Mouse (Mus musculus) limb, embryonic 12.5 days (tissue): Measurements from ENCODE around the gene Srrm4. TPM values are rescaled to one million over a fixed set of nuclear protein-coding genes. Genes with fewer than 3 reads are reported as not detected.

Experiments
- ATAC-seq: fragments of 200-750 bp; cut with Nextera tagmentation; 2 replicates; pipeline ENCODE4 v1.8.0; 2017; ENCODE audit warnings: low read depth, moderate TSS enrichment; ENCODE audit not compliant: insufficient number of reproducible peaks, insufficient read depth, low FRiP score, low TSS enrichment
- H3K27ac ChIP-seq: fragments of 300-500 bp; sonication (generic); 2 replicates; pipeline ENCODE4 v1.5.1; 2016; ENCODE audit warnings: mild to moderate bottlenecking, moderate library complexity
- H3K27me3 ChIP-seq: fragments of 300-500 bp; sonication (generic); 2 replicates; pipeline ENCODE4 v1.6.1; 2016; ENCODE audit warnings: mild to moderate bottlenecking, moderate library complexity
- H3K36me3 ChIP-seq: fragments of 300-500 bp; sonication (generic); 2 replicates; pipeline ENCODE4 v1.6.1; 2016; ENCODE audit warnings: mild to moderate bottlenecking, moderate library complexity
- H3K4me1 ChIP-seq: fragments of 300-500 bp; sonication (generic); replicated peaks from 2 replicates; pipeline ENCODE4 v1.6.1; 2016
- H3K4me2 ChIP-seq: fragments of 300-500 bp; sonication (generic); 2 replicates; pipeline ENCODE4 v1.6.1; 2016; ENCODE audit warnings: mild to moderate bottlenecking, moderate library complexity
- H3K4me3 ChIP-seq: fragments of 300-500 bp; sonication (generic); replicated peaks from 2 replicates; pipeline ENCODE4 v1.5.1; 2016; ENCODE audit warnings: mild to moderate bottlenecking
- H3K9ac ChIP-seq: fragments of 300-500 bp; sonication (generic); replicated peaks from 2 replicates; pipeline ENCODE4 v1.6.1; 2016; ENCODE audit warnings: mild to moderate bottlenecking, moderate library complexity
- H3K9me3 ChIP-seq: fragments of 300-500 bp; sonication (generic); 2 replicates; pipeline ENCODE4 v1.6.1; 2016; ENCODE audit warnings: mild to moderate bottlenecking, moderate library complexity
- WGBS: fragments of 180-500 bp; shearing (Covaris S2); methylation state at CpG from one replicate; pipeline ENCODE4 v1.1.7; 2016; 5-methylcytosine and 5-hydroxymethylcytosine counted together
- polyA plus RNA-seq: library from polyadenylated mRNA; unstranded; fragments of >200 nt; fragmentation: Nextera tagmentation; extraction: Ambion mirVana; gene quantifications from 2 replicates; pipeline ENCODE4 v1.2.1, GENCODE M21; 2016

The Srrm4 gene
- polyA plus RNA-seq, 1 experiment from 2014 or later: 0.09 TPM

DNA sequence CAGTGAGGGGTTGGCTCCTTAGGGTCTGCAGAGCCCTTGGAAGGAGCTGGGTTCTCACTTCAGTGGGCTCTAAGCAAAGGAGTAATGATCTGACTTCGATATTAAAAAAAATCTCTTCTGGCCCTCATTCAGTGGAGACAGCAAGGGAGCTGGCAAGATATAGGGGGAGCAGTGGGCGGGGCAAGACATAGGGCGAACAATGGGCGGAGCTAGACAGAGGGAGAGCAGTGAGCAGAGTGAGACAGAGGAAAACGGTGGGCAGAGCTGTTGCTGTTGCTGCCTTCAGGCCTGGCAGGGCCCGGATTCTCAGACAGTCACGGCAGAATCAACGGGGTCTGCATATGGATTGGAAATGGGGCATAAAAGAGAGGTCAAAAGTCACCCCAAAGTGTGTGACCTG lies 102.0 kb downstream of the Srrm4 start:
- no peaks in the 10 kb centered on the region for H3K27me3 ChIP-seq
- no peak overlapping the region for H3K4me2 ChIP-seq
- WGBS: 58% methylated on average over 8 of the region's 8 CpGs
- H3K4me1 ChIP-seq: peaks cover 10% of the 10 kb centered on the region
- no peak overlapping the region for H3K9ac ChIP-seq
- no peak overlapping the region for H3K27ac ChIP-seq
- no peaks in the 10 kb centered on the region for H3K36me3 ChIP-seq
- H3K9me3 ChIP-seq: no peaks in the 10 kb centered on the region
- H3K4me3 ChIP-seq: no peak overlapping the region
- ATAC-seq: no peak

DNA sequence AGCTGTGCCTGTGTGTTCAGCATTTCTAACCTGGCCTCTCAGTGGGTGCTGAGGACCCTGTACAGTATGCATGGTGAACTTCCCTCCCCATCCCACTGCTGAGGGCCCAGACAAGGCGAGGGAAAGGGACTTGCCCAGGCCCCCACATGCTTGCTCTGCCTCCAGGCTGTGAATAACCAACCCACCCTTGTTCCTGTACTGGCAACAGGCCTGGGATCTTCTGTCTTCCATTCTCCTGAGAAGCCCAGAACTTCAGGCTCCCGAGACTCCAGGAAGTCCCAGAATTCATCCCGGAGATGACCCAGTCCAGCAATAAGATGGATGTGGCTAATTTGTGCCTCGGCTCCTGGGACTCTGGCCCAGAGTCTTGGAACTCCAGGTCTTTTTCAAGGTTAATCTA lies 105.5 kb downstream of the Srrm4 start:
- Histone ChIP-seq H3K9me3 (no peaks in the 10 kb centered on the region), H3K4me2 (no peak overlapping the region), H3K9ac (no peak overlapping the region), H3K4me1 (peaks cover 14% of the 10 kb centered on the region), H3K27ac (no peak overlapping the region), H3K27me3 (no peaks in the 10 kb centered on the region), H3K36me3 (no peaks in the 10 kb centered on the region), H3K4me3 (no peak overlapping the region)
- WGBS: 49% methylated on average over 4 of the region's 4 CpGs
- ATAC-seq: no peak

DNA sequence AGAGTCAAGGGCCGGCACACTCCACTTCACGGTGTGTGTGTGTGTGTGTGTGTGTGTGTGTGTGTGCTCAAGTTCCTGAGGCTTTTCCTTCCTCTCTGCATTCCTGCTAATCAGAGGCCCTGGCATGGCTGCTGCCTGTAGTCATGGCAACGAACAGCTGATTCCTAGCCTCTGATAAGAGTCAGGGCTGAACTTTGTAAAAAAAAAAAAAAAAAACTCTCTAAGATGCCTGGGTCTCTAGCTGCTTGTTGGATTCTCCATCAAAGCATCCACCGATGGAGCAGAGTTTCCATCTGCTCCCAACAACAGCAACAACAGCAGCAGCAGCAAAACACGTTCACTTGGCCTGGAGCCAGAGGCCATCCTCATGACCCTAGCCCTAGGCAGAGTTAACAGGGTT lies 106.5 kb downstream of the Srrm4 start:
- no peak overlapping the region for H3K4me3 ChIP-seq
- WGBS: 22% methylated on average over 5 of the region's 5 CpGs
- no peak for ATAC-seq

DNA sequence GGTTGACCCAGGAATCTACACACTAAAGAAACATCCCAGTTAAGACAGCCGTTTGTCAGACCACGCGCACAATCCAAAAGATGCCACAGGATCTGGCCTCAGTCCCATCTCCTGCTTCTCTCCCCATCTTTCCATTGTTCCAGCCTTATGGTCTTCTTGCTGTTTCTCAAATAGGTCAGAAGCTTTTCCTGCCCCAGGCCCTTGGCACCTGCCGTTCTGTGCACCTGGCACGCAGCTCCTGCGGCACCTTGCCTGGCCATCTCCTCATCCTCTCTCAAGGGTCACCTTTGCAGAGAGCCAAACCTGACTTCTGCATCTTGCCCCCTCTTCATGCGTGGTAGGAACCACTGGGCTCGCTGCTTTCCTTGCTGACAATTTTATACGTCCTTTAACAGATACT lies 107.4 kb downstream of the Srrm4 start:
- Histone ChIP-seq H3K9ac (no peak overlapping the region), H3K27ac (no peak overlapping the region), H3K27me3 (no peaks in the 10 kb centered on the region), H3K4me3 (no peak overlapping the region), H3K4me2 (no peak overlapping the region), H3K36me3 (no peaks in the 10 kb centered on the region), H3K9me3 (no peaks in the 10 kb centered on the region), H3K4me1 (peaks cover 14% of the 10 kb centered on the region)
- WGBS: 91% methylated on average over 9 of the region's 9 CpGs
- no peak for ATAC-seq

More for the DNA sequence above, 106.5 kb downstream of the Srrm4 start:
- no peak overlapping the region for H3K9ac ChIP-seq
- no peaks in the 10 kb centered on the region for H3K36me3 ChIP-seq
- H3K27me3 ChIP-seq: no peaks in the 10 kb centered on the region
- no peak overlapping the region for H3K27ac ChIP-seq
- H3K4me1 ChIP-seq: peaks cover 14% of the 10 kb centered on the region
- no peak overlapping the region for H3K4me2 ChIP-seq
- no peaks in the 10 kb centered on the region for H3K9me3 ChIP-seq

DNA sequence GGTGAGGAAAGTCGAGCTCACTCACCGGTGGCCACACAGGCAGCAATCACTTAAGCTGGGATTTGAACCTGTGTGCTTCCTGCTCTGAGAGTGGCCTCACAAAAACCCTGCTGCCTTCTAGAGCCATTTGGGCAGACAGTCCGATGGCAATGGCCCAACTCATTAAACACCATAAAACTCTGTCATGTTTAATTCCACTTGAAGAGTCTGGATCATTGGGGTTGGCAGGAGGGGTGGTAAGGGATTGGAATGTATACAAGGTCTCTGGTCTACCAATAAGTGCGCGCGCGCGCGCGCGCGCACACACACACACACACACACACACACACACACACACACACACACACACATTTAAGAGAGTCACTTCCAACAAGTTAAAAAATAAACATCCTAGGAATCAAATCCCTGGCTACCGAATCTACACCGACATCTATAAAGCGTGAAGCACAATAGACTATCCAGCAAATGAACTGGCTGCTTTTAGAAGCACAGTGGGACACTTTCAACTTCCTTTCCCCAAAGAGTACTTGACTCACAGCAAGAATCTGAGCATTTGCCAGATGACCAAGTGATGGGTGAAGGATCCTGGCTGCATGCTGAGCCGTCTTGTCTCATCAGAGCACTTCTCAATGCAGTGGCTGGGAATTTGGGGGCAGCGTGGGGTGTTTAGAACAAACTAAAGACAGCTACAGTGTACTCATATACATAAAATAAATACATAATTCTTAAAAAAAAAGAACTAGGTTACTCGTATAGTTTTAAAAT lies 112.8 kb downstream of the Srrm4 start:
- Histone ChIP-seq H3K27me3 (no peaks in the 10 kb centered on the region), H3K4me2 (no peak overlapping the region), H3K9ac (no peak overlapping the region), H3K9me3 (no peaks in the 10 kb centered on the region), H3K4me3 (no peak overlapping the region), H3K36me3 (no peaks in the 10 kb centered on the region), H3K27ac (no peak overlapping the region), H3K4me1 (no peaks in the 10 kb centered on the region; the same call in 1 of the 2 replicates)
- whole genome bisulfite sequencing: 79% methylated on average over 18 of the region's 18 CpGs
- no peak for ATAC-seq

DNA sequence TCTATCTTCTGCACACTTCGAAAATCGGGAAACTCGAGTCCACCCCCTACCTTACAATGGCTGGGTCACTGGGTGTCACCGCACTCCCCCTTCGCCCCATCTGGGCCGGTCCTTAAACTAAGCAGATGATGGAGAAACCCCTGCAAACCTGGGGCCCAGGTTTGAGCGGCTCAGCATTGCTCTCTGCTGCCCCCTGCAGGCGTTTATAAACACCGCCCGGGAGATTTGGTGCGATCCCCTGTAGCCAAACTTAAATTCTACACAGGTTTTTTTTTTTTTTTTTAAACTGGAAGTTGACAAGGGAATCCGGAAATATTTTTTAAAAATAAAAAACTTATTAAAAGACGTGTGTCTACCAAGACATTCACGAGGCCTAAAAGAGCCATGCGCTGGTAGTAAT lies 115.6 kb downstream of the Srrm4 start:
- Histone ChIP-seq H3K4me3 (no peak overlapping the region), H3K9me3 (no peaks in the 10 kb centered on the region), H3K27ac (no peak overlapping the region), H3K4me2 (no peak overlapping the region), H3K36me3 (no peaks in the 10 kb centered on the region), H3K9ac (no peak overlapping the region), H3K4me1 (no peaks in the 10 kb centered on the region; the same call in 1 of the 2 replicates), H3K27me3 (no peaks in the 10 kb centered on the region)
- ATAC-seq: 0 out of 2 replicates have a peak, but pooled peaks have one; percentile 20
- 13% methylated on average over 15 of the region's 15 CpGs for WGBS

DNA sequence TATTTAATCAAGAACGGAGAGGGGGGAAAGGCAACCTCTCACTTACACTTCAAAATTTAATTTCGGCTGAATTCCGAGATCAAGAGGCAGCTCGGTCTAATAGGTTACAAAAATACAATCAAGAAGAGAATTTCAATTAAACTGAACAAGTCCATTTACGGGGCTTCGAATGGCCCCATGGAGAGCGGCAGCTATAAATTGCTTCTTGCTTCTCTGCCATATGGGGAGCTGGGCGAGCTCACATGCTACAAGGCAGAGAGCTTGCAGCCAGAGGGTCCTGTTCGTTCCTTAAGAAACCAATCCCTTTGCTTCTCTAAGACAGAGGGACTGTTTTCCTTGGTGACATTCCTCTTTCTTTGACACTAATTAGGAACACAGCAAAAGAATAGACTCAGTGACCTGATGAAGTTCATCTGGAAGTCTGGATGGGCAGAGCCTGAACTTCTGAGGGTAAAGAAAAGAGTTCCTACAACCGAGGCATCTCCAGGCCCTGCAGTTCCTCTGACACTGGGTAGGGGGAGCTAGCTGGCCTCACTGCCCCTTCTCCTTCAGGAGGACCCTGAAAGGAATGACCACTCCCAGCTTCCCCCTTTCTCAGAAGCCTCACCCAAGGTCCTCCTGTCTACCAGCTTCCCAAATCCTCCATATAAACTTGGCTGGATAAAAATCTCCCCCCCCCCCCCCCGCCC lies 130.1 kb downstream of the Srrm4 start:
- H3K9me3 ChIP-seq: peaks cover 14% of the 10 kb centered on the region; the same call in 1 of the 2 replicates
- no peak overlapping the region for H3K9ac ChIP-seq
- 22% methylated on average over 11 of the region's 11 CpGs for WGBS
- H3K4me2 ChIP-seq: peak overlapping the region; percentile 23; the same call in 1 of the 2 replicates
- H3K4me1 ChIP-seq: peaks cover 21% of the 10 kb centered on the region
- no peak overlapping the region for H3K4me3 ChIP-seq
- H3K27ac ChIP-seq: peak overlapping the region; percentile 30; the same call in 1 of the 2 replicates
- peaks cover 7% of the 10 kb centered on the region; the same call in 1 of the 2 replicates for H3K27me3 ChIP-seq
- H3K36me3 ChIP-seq: no peaks in the 10 kb centered on the region
- ATAC-seq: no peak

DNA sequence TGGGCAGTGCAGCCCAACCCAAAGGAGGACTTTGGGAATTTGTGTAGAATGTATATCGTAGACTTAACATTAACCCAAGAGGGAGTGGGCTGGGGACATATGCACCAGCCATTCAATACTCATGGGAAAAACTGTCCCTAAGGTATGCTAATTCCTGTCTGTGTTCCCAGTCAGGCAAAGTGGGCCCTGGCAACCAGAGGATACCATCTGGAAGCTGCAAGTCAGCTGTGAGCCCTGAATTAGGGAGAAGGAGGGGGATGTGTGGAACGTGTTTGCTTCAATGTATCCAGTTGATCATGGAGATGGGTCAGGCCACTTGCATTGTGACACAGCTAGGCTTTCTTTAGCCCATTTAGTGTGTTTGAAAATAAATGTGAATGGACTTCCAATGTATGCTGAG lies 131.6 kb downstream of the Srrm4 start:
- ATAC-seq: no peak
- Histone ChIP-seq H3K9me3 (peaks cover 6% of the 10 kb centered on the region; the same call in 1 of the 2 replicates), H3K27ac (no peak overlapping the region), H3K4me2 (no peak overlapping the region), H3K4me3 (no peak overlapping the region), H3K36me3 (no peaks in the 10 kb centered on the region), H3K27me3 (peaks cover 11% of the 10 kb centered on the region), H3K9ac (no peak overlapping the region), H3K4me1 (peaks cover 21% of the 10 kb centered on the region)
- WGBS: 68% methylated on average over 2 of the region's 2 CpGs

DNA sequence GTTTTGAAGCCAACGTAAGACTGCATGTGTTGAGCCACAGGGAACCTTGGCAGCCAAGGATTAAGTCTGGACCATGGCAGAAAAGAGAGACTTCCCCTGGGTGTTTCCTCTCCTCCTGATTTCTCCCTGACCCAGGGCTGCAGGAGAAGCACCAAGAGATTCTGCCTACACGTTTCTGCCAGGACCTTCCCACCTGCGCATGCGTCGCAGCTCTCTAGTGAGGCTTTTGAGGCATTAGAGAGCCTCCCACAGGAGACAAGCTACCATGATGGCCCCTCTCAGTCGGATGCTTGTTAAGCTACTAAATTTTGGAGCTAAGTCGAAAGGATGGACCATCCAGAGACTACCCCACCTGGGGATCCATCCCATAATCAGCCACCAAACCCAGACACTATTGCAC lies 133.8 kb downstream of the Srrm4 start:
- Histone ChIP-seq H3K36me3 (no peaks in the 10 kb centered on the region), H3K27ac (no peak overlapping the region), H3K9me3 (no peaks in the 10 kb centered on the region), H3K27me3 (peaks cover 15% of the 10 kb centered on the region), H3K4me3 (no peak overlapping the region), H3K4me1 (peaks cover 26% of the 10 kb centered on the region), H3K9ac (no peak overlapping the region), H3K4me2 (no peak overlapping the region)
- no peak for ATAC-seq
- WGBS: 76% methylated on average over 7 of the region's 7 CpGs

DNA sequence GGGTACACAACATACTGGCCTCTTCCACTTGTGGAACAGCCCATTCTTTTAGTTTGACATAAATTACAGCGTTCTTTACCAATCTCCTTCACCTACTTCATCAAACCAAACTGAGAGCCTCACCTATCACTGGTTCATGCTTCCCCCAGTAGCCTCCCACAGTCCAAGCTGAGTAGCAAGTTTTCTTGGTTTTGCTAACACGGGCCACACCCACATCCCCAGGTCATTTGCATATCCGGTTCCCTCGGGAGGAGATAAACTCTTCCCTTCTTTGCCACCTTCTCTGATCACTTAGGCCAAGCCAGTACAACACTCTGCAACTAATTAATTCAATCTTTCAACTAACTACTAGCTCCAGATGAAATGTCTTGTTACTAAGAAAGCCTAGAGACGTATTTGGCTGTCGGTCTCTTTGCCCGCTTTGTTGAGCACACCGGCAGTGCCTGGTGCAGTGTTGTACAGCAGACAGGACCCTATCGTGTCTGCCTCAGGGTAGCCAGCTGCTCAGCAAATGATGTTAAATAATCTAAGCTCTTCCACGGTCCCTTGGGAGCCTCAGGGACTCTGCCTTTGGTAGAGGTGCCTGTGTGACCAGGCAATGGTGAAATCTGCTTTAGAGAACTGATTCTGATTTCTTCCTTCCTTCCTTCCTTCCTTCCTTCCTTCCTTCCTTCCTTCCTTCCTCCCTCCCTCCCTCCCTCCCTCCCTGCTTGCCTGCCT lies 134.7 kb downstream of the Srrm4 start:
- H3K9ac ChIP-seq: no peak overlapping the region
- ATAC-seq: no peak
- no peak overlapping the region for H3K4me3 ChIP-seq
- 29% methylated on average over 10 of the region's 10 CpGs for WGBS
- H3K4me2 ChIP-seq: no peak overlapping the region
- peaks cover 26% of the 10 kb centered on the region for H3K4me1 ChIP-seq
- peaks cover 15% of the 10 kb centered on the region for H3K27me3 ChIP-seq
- H3K36me3 ChIP-seq: no peaks in the 10 kb centered on the region
- no peaks in the 10 kb centered on the region for H3K9me3 ChIP-seq
- H3K27ac ChIP-seq: no peak overlapping the region

DNA sequence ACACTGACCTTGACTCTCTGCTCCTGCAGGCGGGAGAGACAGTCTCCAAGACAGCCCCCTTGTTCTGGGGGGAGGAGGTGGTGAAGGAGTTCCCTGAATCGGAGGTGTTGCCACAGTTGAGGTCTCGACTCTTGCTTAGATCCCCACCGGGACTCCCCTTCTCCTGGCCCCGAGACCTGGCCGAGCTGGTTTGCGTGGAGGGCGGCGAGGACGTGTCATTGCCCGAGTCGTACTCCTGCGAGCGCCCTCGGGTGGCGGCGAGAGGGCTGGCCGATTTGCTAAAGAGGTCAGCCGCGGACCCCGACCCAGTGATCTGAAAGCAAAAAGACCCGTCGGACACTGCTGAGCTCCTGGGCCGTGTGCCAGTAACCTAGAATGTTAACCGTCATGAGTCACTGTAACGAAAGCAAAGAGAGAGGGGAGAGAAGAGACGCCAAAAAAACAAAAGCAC lies 138.2 kb downstream of the Srrm4 start:
- no peak overlapping the region for H3K27ac ChIP-seq
- 3% methylated on average over 27 of the region's 27 CpGs for WGBS
- no peaks in the 10 kb centered on the region for H3K9me3 ChIP-seq
- H3K9ac ChIP-seq: peak overlapping the region; percentile 38; the same call in 1 of the 2 replicates
- peak overlapping the region; percentile 29 for H3K4me3 ChIP-seq
- no peaks in the 10 kb centered on the region for H3K36me3 ChIP-seq
- ATAC-seq: no peak
- H3K27me3 ChIP-seq: peaks cover 26% of the 10 kb centered on the region
- peak overlapping the region; percentile 55 for H3K4me2 ChIP-seq
- H3K4me1 ChIP-seq: peaks cover 17% of the 10 kb centered on the region
